Mouse (Mus musculus) gastrocnemius, adult 2 months (tissue): Measurements from ENCODE around the gene Copa. TPM values are rescaled to one million over a fixed set of nuclear protein-coding genes. Genes with fewer than 3 reads are reported as not detected.

ENCODE experiments used
- DNase-seq: peaks from one replicate; pipeline ENCODE4 v3.0.0; 2022
- H3K27ac ChIP-seq: fragments of 200-600 bp; 2 replicates; pipeline ENCODE4 v1.8.1; 2022; ENCODE audit warnings: mild to moderate bottlenecking
- H3K4me3 ChIP-seq: fragments of 200-600 bp; 2 replicates; pipeline ENCODE4 v1.8.1; 2022; ENCODE audit warnings: mild to moderate bottlenecking, moderate library complexity
- CTCF ChIP-seq: fragments of 200-600 bp; IDR thresholded peaks from 2 replicates; pipeline ENCODE4 v1.8.1; 2022; ENCODE audit warnings: antibody characterized with exemption, mild to moderate bottlenecking, moderate library complexity
- intact Hi-C: fragments of 180-260 bp; cut with DNase I; formaldehyde crosslinking; loops from one replicate; pipeline ENCODE4 v1.15.1; 2025
- total RNA-seq, 2 experiments: library from RNA; stranded (reverse); gene quantifications; 2 replicates each; pipeline ENCODE4 v1.2.3; 2021

Gene Copa
- total RNA-seq, 2 experiments from 2014 or later = 88.3 to 90.9 TPM

GRCm38 (mm10) chr1:172155518-172155917 is 73.2 kb downstream of the Copa start:
- H3K27ac ChIP-seq = no peak overlapping the region
- intact Hi-C loops = no loop called here
- no peak overlapping the region for H3K4me3 ChIP-seq
- TF ChIP-seq CTCF = no peak
- no peak for DNase-seq

GRCm38 (mm10) chr1:172159970-172160369 is 77.6 kb downstream of the Copa start:
- Histone ChIP-seq H3K4me3 (peak overlapping the region; percentile 45), H3K27ac (peak overlapping the region; percentile 90)
- intact Hi-C loops = loop anchor here (5.0 kb wide), 1 partner anchor 57 kb away; the partner anchor contains the start of gene Casq1
- DNase-seq = no peak
- TF ChIP-seq CTCF = no peak

GRCm38 (mm10) chr1:172160508-172160907 is 78.2 kb downstream of the Copa start:
- no peak for DNase-seq
- peak overlapping the region; percentile 90 for H3K27ac ChIP-seq
- intact Hi-C loops = loop anchor here (5.0 kb wide), 1 partner anchor 57 kb away; the partner anchor contains the start of gene Casq1
- peak overlapping the region; percentile 45 for H3K4me3 ChIP-seq
- TF ChIP-seq CTCF = no peak

- Histone ChIP-seq H3K4me3 (no peak overlapping the region; the same call in 1 of the 2 replicates), H3K27ac (peak overlapping the region; percentile 90)
- DNase-seq = no peak
- peak; percentile 78 for TF ChIP-seq CTCF
- intact Hi-C loops = loop anchor here (5.0 kb wide), 1 partner anchor 55 kb away; the partner anchor contains the start of gene Casq1
Observed at GRCm38 (mm10) chr1:172162009-172162408, 79.7 kb downstream of the Copa start.

GRCm38 (mm10) chr1:172162959-172163358 is 80.6 kb downstream of the Copa start:
- no peak for DNase-seq
- no peak for TF ChIP-seq CTCF
- intact Hi-C loops = loop anchor here (1.0 to 5.0 kb wide), 2 partner anchors 54 to 80 kb away; partner anchors contain the start of gene Casq1
- Histone ChIP-seq H3K27ac (peak overlapping the region; percentile 90; the same call in 1 of the 2 replicates), H3K4me3 (no peak overlapping the region)

GRCm38 (mm10) chr1:172167911-172168310 is 85.6 kb downstream of the Copa start:
- Histone ChIP-seq H3K4me3 (no peak overlapping the region), H3K27ac (no peak overlapping the region)
- DNase-seq = no peak
- TF ChIP-seq CTCF = no peak
- intact Hi-C loops = no loop called here

- DNase-seq = no peak
- H3K4me3 ChIP-seq = no peak overlapping the region
- intact Hi-C loops = no loop called here
- no peak for TF ChIP-seq CTCF
- peak overlapping the region; percentile 54; the same call in 1 of the 2 replicates for H3K27ac ChIP-seq
Observed at GRCm38 (mm10) chr1:172169809-172170208, 87.5 kb downstream of the Copa start.

Other genes starting within 250 kb of the Copa start
- gene Cd84, start 242.8 kb upstream of the Copa start, total RNA-seq = under 1 TPM; 0.28 to 0.70 TPM
- not detected for gene Gm10521, start 186.9 kb upstream of the Copa start, total RNA-seq
- not detected for gene Slamf6, start 165.0 kb upstream of the Copa start, total RNA-seq
- gene Vangl2, start 54.1 kb upstream of the Copa start, total RNA-seq = under 1 TPM; 0.47 to 0.54 TPM
- not detected for gene Nhlh1, start 25.0 kb upstream of the Copa start, total RNA-seq
- 10 to 100 TPM; 27.1 to 31.9 TPM for gene Ncstn, start 266 bp downstream of the Copa start, total RNA-seq
- 10 to 100 TPM; 62.9 to 80.8 TPM for gene Pex19, start 44.2 kb downstream of the Copa start, total RNA-seq
- gene Dcaf8, start 65.6 kb downstream of the Copa start, total RNA-seq = 100 to 1,000 TPM; 158 to 193 TPM
- 10 to 100 TPM; 19.5 to 35.2 TPM for gene Pea15a, start 124.3 kb downstream of the Copa start, total RNA-seq
- 1,000 to 10,000 TPM; 2,819 to 3,581 TPM for gene Casq1, start 137.3 kb downstream of the Copa start, total RNA-seq
- under 1 TPM; 0.20 to 0.43 TPM for gene Atp1a4, start 175.9 kb downstream of the Copa start, total RNA-seq
- gene Igsf8, start 179.1 kb downstream of the Copa start, total RNA-seq = 1 to 10 TPM; 7.4 to 8.3 TPM
- gene Atp1a2, start 215.5 kb downstream of the Copa start, total RNA-seq = 1,000 to 10,000 TPM in 1 of 2 experiments, 100 to 1,000 TPM in 1; 838 to 1,060 TPM
- gene Kcnj9, start 246.8 kb downstream of the Copa start, total RNA-seq = not detected